Mouse (Mus musculus): ENCODE data around the gene Ift88. TPM values are rescaled to one million over a fixed set of nuclear protein-coding genes. Genes with fewer than 3 reads are reported as not detected.
A peak's percentile ranks its signal among the peaks of the same experiment; 100 is the strongest.

Gene Ift88
- total RNA-seq (2012; rRNA removed) = 6.0 and 8.1 TPM in 2 replicates
- total RNA-seq (2014; rRNA removed) = 10.7 and 12.3 TPM in 2 replicates
- 6.7 and 8.6 TPM in 2 replicates for polyA plus RNA-seq (2012; ENCODE audit: insufficient read length, low read depth)

GRCm38 (mm10) chr14:57423432-57424211 is at the start of gene Ift88:
Gene Ift88, plus strand, starts transcription at chr14:57424062.
- Histone ChIP-seq H3K27me3 (replicated peaks) (no peaks in the 10 kb centered on the region), H3K9ac (ENCODE audit: insufficient read depth, low read depth) (peak within 1 kb of the TSS; percentile 90), H3K9me3 (replicated peaks; ENCODE audit: low read length) (no peaks in the 10 kb centered on the region), H3K27ac (ENCODE audit: insufficient read depth, low read depth) (no peak within 1 kb of the TSS), H3K36me3 (replicated peaks in 1 of 2; ENCODE audit: control insufficient read depth in 1 of 2, insufficient read depth in 1 of 2, low read length in 1 of 2) (no peaks in the 10 kb centered on the region), H3K4me1 (ENCODE audit: control insufficient read depth in 1 of 2, insufficient read depth in 2 of 2) (peaks cover 3% of the 10 kb centered on the region in 2 experiments; a peak in 3 of 4 replicates), H3K79me2 (replicated peaks; ENCODE audit: control insufficient read depth, extremely low read depth, insufficient read depth, poor library complexity, severe bottlenecking) (no peaks in the 10 kb centered on the region), H3K4me3 (replicated peaks in 1 of 3; ENCODE audit: low read depth in 2 of 3, low read length in 2 of 3, poor library complexity in 1 of 3) (peak within 1 kb of the TSS; percentile 91 to 96 (median 95)), H3K4me2 (ENCODE audit: insufficient read depth, low read depth, poor library complexity, severe bottlenecking) (peak within 1 kb of the TSS; percentile 98)
- peak; percentile 53 for TF ChIP-seq NRF1 (IDR thresholded peaks at IDR 0.05; ENCODE audit: low read depth, low read length)
- TF ChIP-seq CHD2 (IDR thresholded peaks at IDR 0.05; ENCODE audit: low read length) = 0 out of 2 replicates have a peak, but pooled peaks have one; percentile 22
- peak; percentile 89 for TF ChIP-seq POLR2AphosphoS2 (IDR thresholded peaks at IDR 0.05; ENCODE audit: low read depth, low read length)
- peak; percentile 73; the same call in 1 of the 2 replicates for TF ChIP-seq GABPA (IDR thresholded peaks at IDR 0.05; ENCODE audit: insufficient replicate concordance, low read depth, low read length)
- no peak for TF ChIP-seq ZKSCAN1 (IDR thresholded peaks at IDR 0.05; ENCODE audit: borderline replicate concordance, low read depth, low read length)
- TF ChIP-seq BHLHE40 (IDR thresholded peaks at IDR 0.05; ENCODE audit: low read depth, low read length) = peak; percentile 76
- no peak for TF ChIP-seq MEF2A (IDR thresholded peaks at IDR 0.05; ENCODE audit: borderline replicate concordance, low read depth, low read length)
- TF ChIP-seq ZMIZ1 (IDR thresholded peaks at IDR 0.05; ENCODE audit: low read depth, low read length) = peak; percentile 84
- peak; percentile 90 for TF ChIP-seq POLR2A (IDR thresholded peaks at IDR 0.05; ENCODE audit: low read depth, low read length)
- TF ChIP-seq CHD1 (IDR thresholded peaks at IDR 0.05; ENCODE audit: low read depth, low read length) = no peak
- TF ChIP-seq CTCF (conservative IDR thresholded peaks at IDR 0.05 in 1 of 2, IDR thresholded peaks at IDR 0.05 in 1 of 2; ENCODE audit: low read depth in 2 of 2, low read length in 2 of 2) = peak in 1 of 2 experiments; percentile 28; a peak in 2 of 4 replicates
- TF ChIP-seq HCFC1 (IDR thresholded peaks at IDR 0.05; ENCODE audit: low read depth, low read length) = peak; percentile 98
- no peak for TF ChIP-seq ETS1 (conservative IDR thresholded peaks at IDR 0.05; ENCODE audit: low read depth, low read length)
- peak; percentile 99 for TF ChIP-seq SIN3A (IDR thresholded peaks at IDR 0.05; ENCODE audit: low read length)
- TF ChIP-seq TCF12 (IDR thresholded peaks at IDR 0.05; ENCODE audit: low read depth, low read length) = peak; percentile 85
- 0 out of 2 replicates have a peak, but pooled peaks have one; percentile 37 for TF ChIP-seq TBP (conservative IDR thresholded peaks at IDR 0.05; ENCODE audit: low read depth, low read length)
- no peak for TF ChIP-seq RAD21 (IDR thresholded peaks at IDR 0.05; ENCODE audit: low read depth, low read length)
- no peak for TF ChIP-seq JUND (conservative IDR thresholded peaks at IDR 0.05; ENCODE audit: low read depth, low read length)
- peak; percentile 91 for TF ChIP-seq NELFE (IDR thresholded peaks at IDR 0.05; ENCODE audit: low read depth, low read length)
- TF ChIP-seq KAT2A (IDR thresholded peaks at IDR 0.05; ENCODE audit: insufficient replicate concordance, low read length) = peak; percentile 97; the same call in 1 of the 2 replicates
- TF ChIP-seq RCOR1 (conservative IDR thresholded peaks at IDR 0.05; ENCODE audit: low read depth, low read length) = 0 out of 2 replicates have a peak, but pooled peaks have one; percentile 35
- no peak for TF ChIP-seq EP300 (IDR thresholded peaks at IDR 0.05; ENCODE audit: low read length)
- peak; percentile 92 for TF ChIP-seq ELF1 (IDR thresholded peaks at IDR 0.05; ENCODE audit: low read depth, low read length)
- TF ChIP-seq ZC3H11A (IDR thresholded peaks at IDR 0.05; ENCODE audit: low read depth, low read length) = no peak
- TF ChIP-seq PAX5 (IDR thresholded peaks at IDR 0.05; ENCODE audit: low read length) = no peak
- TF ChIP-seq IRF4 (IDR thresholded peaks at IDR 0.05; ENCODE audit: low read depth, low read length) = peak; percentile 44; the same call in 1 of the 2 replicates
- peak; percentile 91 for TF ChIP-seq USF1 (IDR thresholded peaks at IDR 0.05; ENCODE audit: low read depth, low read length)
- no peak for TF ChIP-seq UBTF (IDR thresholded peaks at IDR 0.05; ENCODE audit: low read depth, low read length)
- TF ChIP-seq JUN (IDR thresholded peaks at IDR 0.05; ENCODE audit: insufficient read depth, low read depth, low read length) = no peak
- no peak for TF ChIP-seq ZNF384 (IDR thresholded peaks at IDR 0.05; ENCODE audit: low read depth, low read length)
- no peak for TF ChIP-seq E2F4 (IDR thresholded peaks at IDR 0.05; ENCODE audit: insufficient replicate concordance, low read depth, low read length)
- peak; percentile 87 for TF ChIP-seq MAX (IDR thresholded peaks at IDR 0.05; ENCODE audit: low read length)
- peak; percentile 77; the same call in 1 of the 2 replicates for TF ChIP-seq MYC (IDR thresholded peaks at IDR 0.05; ENCODE audit: low read depth, low read length)
- TF ChIP-seq USF2 (conservative IDR thresholded peaks at IDR 0.05; ENCODE audit: low read depth, low read length) = peak; percentile 77
- no peak for TF ChIP-seq MAFK (IDR thresholded peaks at IDR 0.05; ENCODE audit: insufficient replicate concordance, low read length)
- no peak for TF ChIP-seq SMC3 (IDR thresholded peaks at IDR 0.05; ENCODE audit: low read depth, low read length)
- peak; percentile 97 for TF ChIP-seq MXI1 (IDR thresholded peaks at IDR 0.05; ENCODE audit: low read depth, low read length)
- no peak for TF ChIP-seq MAZ (IDR thresholded peaks at IDR 0.05; ENCODE audit: low read depth, low read length)
- peak; percentile 80 for DNase-seq (ENCODE audit: extremely low read depth)
- in situ Hi-C loops (cut with MboI; ENCODE audit: low pct_ligation_motif_present, low pct_unique_long_range_greater_than_20kb, low sequenced_read_pairs) = no loop called here
- dilution Hi-C loops (cut with MboI; ENCODE audit: extremely low pct_ligation_motif_present, extremely low pct_unique_long_range_greater_than_20kb, low sequenced_read_pairs) = no loop called here
